Mouse (Mus musculus) kidney, postnatal 0 days (tissue): ENCODE measurements at regions not wholly inside any gene's neighbourhood (a gene's known extent, or its start where the extent isn't known, plus 50 kb on each side); places are given as distances from the start of the nearest gene placed in this dataset.
A peak's percentile ranks its signal among the peaks of the same experiment; 100 is the strongest.

Experiments
- ATAC-seq: fragments of 200-750 bp; cut with Nextera tagmentation; replicated peaks from 2 replicates; pipeline ENCODE4 v1.8.0; 2017; ENCODE audit warnings: low read depth, moderate number of reproducible peaks, moderate TSS enrichment, moderate library complexity; ENCODE audit not compliant: low FRiP score
- DNase-seq: peaks from one replicate; pipeline ENCODE4 v3.0.0-alpha.2; 2016; ENCODE audit warnings: low spot score
- H3K27ac ChIP-seq: fragments of 300-500 bp; sonication (generic); 2 replicates; pipeline ENCODE4 v1.5.1; 2014; ENCODE audit warnings: mild to moderate bottlenecking
- H3K27me3 ChIP-seq: fragments of 300-500 bp; sonication (generic); 2 replicates; pipeline ENCODE4 v1.6.1; 2014; ENCODE audit warnings: low read length, mixed read lengths; ENCODE audit not compliant: insufficient read depth
- H3K36me3 ChIP-seq: fragments of 300-500 bp; sonication (generic); 2 replicates; pipeline ENCODE4 v1.6.1; 2014; ENCODE audit warnings: low read length, mixed read lengths; ENCODE audit not compliant: insufficient read depth
- H3K4me1 ChIP-seq: fragments of 300-500 bp; sonication (generic); replicated peaks from 2 replicates; pipeline ENCODE4 v1.6.1; 2014; ENCODE audit warnings: antibody characterized with exemption, low read length, mixed read lengths; ENCODE audit not compliant: insufficient read depth
- H3K4me2 ChIP-seq: fragments of 300-500 bp; sonication (generic); 2 replicates; pipeline ENCODE4 v1.6.1; 2014; ENCODE audit warnings: mild to moderate bottlenecking, low read length, moderate library complexity, mixed read lengths
- H3K4me3 ChIP-seq: fragments of 300-500 bp; sonication (generic); replicated peaks from 2 replicates; pipeline ENCODE4 v1.5.1; 2014; ENCODE audit warnings: low read depth, low read length
- H3K9ac ChIP-seq: fragments of 300-500 bp; sonication (generic); 2 replicates; pipeline ENCODE4 v1.6.1; 2014; ENCODE audit warnings: low read depth, low read length
- H3K9me3 ChIP-seq: fragments of 300-500 bp; sonication (generic); replicated peaks from 2 replicates; pipeline ENCODE4 v1.6.1; 2016; ENCODE audit warnings: low read length, inconsistent platforms, mixed read lengths
- CTCF ChIP-seq: IDR thresholded peaks from 2 replicates; pipeline ENCODE4 v1.5.1; 2016; ENCODE audit warnings: antibody characterized with exemption, low read depth, mild to moderate bottlenecking, moderate library complexity
- WGBS: fragments of 180-500 bp; shearing (Covaris S2); extraction: QIAGEN DNeasy Blood & Tissue Kit; methylation state at CpG from one replicate; pipeline ENCODE4 v1.1.7; 2014; 5-methylcytosine and 5-hydroxymethylcytosine counted together

DNA sequence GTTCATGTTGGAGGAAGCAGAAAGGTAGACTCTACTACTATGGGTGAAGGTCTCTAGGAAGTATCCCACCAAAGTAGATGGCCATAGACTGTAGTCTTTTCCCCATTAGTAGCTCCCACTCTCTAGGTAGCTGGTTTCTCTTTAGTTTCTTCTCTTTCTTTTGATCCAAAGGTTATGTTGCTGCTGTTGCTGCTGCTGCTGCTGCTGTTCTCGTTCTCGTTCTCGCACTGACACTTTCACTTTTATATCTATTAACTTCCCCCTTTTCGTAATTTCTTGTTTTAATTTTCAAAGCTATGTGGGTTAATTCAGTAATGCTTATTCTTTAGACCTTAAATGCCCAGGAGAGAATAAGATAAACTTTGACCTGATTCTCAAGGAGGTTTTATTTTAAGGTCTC is 58.3 kb downstream of the Tmem100 start:
- DNase-seq (no peak), ATAC-seq (no peak)
- no peak overlapping the region for H3K4me3 ChIP-seq
- no peak overlapping the region for H3K27ac ChIP-seq
- no peak for TF ChIP-seq CTCF
- no peaks in the 10 kb centered on the region for H3K4me1 ChIP-seq
- no peaks in the 10 kb centered on the region for H3K9me3 ChIP-seq
- no peak overlapping the region for H3K4me2 ChIP-seq
- H3K9ac ChIP-seq = no peak overlapping the region
- WGBS = 89% methylated on average over 4 of the region's 4 CpGs
- H3K36me3 ChIP-seq = no peaks in the 10 kb centered on the region
- no peaks in the 10 kb centered on the region for H3K27me3 ChIP-seq

DNA sequence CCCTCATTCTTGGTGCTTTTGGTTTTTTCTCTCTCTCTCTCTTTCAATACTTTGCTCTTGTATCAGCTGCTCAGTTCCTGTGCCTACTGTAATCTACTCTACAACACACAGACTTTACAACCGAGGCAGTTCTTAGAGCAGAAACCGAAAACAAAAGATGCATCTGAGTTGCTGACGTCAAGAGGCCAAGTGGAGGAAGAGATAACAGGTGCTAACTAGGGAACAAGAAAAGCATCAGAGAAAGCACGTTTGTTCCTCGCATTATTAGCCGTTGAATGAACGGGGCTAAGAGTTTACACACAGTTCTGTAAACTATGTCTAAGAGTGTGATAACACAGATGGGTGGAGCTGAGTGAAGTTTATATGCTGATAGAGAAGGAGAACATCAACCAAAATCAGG is 63.9 kb downstream of the Tmem100 start:
- Histone ChIP-seq H3K4me1 (no peaks in the 10 kb centered on the region), H3K9ac (no peak overlapping the region), H3K4me3 (no peak overlapping the region), H3K27me3 (no peaks in the 10 kb centered on the region), H3K4me2 (no peak overlapping the region), H3K9me3 (no peaks in the 10 kb centered on the region), H3K36me3 (no peaks in the 10 kb centered on the region), H3K27ac (no peak overlapping the region)
- TF ChIP-seq CTCF = no peak
- 79% methylated on average over 7 of the region's 7 CpGs for WGBS
- ATAC-seq (no peak), DNase-seq (no peak)

DNA sequence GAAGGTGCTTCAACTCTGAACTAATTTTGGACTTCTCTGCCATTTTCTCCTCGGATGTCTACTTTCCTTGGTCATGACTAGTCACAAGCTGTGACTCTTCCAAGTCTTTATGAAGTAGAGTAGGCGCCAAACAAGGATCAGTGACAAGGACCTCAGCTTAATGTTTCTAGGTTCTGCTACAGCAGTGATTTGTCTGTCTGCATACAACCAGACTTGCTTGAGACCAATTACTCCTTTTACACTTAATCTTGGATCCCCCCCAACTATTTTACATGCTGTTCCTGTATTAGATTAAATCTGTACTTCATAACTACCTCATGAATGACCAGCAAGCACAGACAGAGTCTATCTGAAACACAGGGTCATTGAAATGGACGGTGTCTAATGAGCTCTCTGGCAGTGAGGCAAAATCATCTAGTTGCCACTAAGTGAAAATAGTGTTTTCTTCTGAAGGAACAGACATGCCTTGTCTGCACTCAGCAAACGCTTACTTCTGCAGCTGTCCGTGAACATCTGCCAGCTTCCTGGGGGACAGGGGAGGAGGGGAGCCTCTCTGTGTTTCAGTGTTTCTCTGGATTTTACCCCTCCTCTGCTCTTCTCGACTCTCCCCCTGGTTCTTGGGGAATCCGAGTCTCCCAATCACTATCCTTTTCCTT is 64.7 kb downstream of the Tmem100 start:
- Histone ChIP-seq H3K4me1 (no peaks in the 10 kb centered on the region), H3K9me3 (no peaks in the 10 kb centered on the region), H3K27me3 (no peaks in the 10 kb centered on the region), H3K27ac (no peak overlapping the region), H3K4me2 (no peak overlapping the region), H3K9ac (no peak overlapping the region), H3K4me3 (no peak overlapping the region), H3K36me3 (no peaks in the 10 kb centered on the region)
- WGBS = 67% methylated on average over 7 of the region's 7 CpGs
- TF ChIP-seq CTCF = no peak
- ATAC-seq (no peak), DNase-seq (no peak)

DNA sequence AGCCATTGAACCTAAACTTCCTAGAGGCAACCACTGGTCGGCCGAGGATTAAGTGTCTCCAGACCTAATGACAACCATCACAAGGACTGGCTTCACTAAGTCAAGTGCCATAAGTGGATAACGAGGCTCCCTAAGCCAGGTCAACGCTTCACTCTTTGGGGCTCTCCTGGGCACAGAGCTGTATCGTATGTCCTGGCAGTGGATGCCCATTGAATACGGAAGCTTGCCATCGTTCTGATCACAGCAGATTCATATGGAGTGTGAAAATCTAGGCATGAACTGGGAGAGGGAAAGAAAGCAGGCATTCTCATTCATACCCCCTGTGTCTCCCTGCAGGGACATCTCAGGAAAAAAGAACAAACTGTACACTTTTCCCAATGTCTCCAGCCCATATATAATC is 68.3 kb downstream of the Tmem100 start:
- Histone ChIP-seq H3K4me3 (no peak overlapping the region), H3K36me3 (no peaks in the 10 kb centered on the region), H3K4me1 (no peaks in the 10 kb centered on the region), H3K4me2 (no peak overlapping the region), H3K27ac (no peak overlapping the region), H3K27me3 (no peaks in the 10 kb centered on the region), H3K9me3 (no peaks in the 10 kb centered on the region), H3K9ac (no peak overlapping the region)
- DNase-seq (no peak), ATAC-seq (no peak)
- 76% methylated on average over 7 of the region's 7 CpGs for WGBS
- TF ChIP-seq CTCF = no peak

DNA sequence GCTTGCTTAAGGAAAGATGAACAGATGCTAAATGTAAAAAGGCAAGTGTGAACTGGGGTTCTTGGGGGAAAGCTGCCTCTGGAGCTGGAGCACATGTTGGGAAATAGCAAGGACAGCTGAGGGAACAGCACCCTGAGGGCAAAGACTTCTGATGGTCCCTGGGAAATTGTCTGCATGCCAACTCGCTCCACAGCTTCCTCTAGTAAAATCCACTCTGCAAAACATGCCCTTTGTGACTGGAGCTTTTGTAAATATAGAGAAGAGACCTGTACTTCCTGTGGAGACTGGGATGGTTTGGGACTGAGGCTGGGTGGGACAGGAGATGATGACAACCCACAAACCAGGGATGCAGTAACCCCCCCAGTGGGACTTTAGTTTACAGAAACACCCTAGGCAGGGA is 69.0 kb downstream of the Tmem100 start:
- H3K4me3 ChIP-seq = no peak overlapping the region
- no peaks in the 10 kb centered on the region for H3K4me1 ChIP-seq
- DNase-seq (peak; percentile 18), ATAC-seq (no peak)
- 55% methylated on average over 1 of the region's 1 CpGs for WGBS
- no peaks in the 10 kb centered on the region for H3K27me3 ChIP-seq
- no peak for TF ChIP-seq CTCF
- no peak overlapping the region for H3K9ac ChIP-seq
- H3K9me3 ChIP-seq = no peaks in the 10 kb centered on the region
- no peaks in the 10 kb centered on the region for H3K36me3 ChIP-seq
- H3K27ac ChIP-seq = no peak overlapping the region
- no peak overlapping the region for H3K4me2 ChIP-seq

DNA sequence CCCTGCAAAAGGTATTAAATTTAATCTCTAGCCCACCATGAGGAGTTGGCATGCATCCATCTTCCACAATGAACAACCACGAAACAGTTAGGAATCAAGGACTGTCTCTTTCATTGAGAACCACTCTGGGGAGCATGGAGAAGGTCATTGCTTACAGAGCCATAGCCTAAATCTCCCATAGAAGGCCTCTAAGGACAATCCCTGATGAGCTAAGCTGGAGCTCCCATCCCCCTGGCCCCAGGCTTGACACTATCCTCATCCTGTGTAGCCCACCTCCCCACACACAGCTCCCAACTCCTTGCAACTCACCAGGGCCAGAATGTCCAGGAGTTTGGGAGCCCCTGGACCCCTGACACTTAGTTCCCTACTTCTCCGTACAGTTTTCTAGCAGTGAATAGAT is 70.0 kb downstream of the Tmem100 start:
- Histone ChIP-seq H3K27me3 (no peaks in the 10 kb centered on the region), H3K27ac (no peak overlapping the region), H3K4me1 (no peaks in the 10 kb centered on the region), H3K4me3 (no peak overlapping the region), H3K9me3 (no peaks in the 10 kb centered on the region), H3K9ac (no peak overlapping the region), H3K36me3 (no peaks in the 10 kb centered on the region), H3K4me2 (no peak overlapping the region)
- no peak for TF ChIP-seq CTCF
- no peak for DNase-seq
- no peak for ATAC-seq
- 72% methylated on average over 2 of the region's 2 CpGs for WGBS

DNA sequence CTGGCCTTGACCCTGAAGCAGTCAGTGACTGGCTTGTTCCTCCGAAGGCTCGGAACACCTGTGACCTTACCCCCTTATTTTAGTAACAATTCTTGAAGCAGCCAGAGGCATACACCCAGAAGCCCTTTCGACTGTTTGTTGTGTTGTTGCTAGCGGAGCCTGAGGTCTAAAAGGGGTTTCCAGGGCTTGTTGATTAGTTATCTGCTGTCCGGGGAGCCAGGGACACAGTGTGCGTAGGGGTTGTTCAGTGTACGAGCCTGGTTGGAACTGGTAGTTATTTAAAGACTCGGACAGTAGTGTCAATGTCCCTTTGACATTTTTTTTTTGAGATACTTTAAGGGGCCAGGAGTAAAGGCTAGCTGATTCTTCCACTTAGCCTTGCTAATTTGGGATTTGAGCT is 71.1 kb downstream of the Tmem100 start:
- WGBS = 69% methylated on average over 8 of the region's 8 CpGs
- no peaks in the 10 kb centered on the region for H3K4me1 ChIP-seq
- H3K4me3 ChIP-seq = no peak overlapping the region
- TF ChIP-seq CTCF = no peak
- no peaks in the 10 kb centered on the region for H3K27me3 ChIP-seq
- no peak overlapping the region for H3K27ac ChIP-seq
- no peaks in the 10 kb centered on the region for H3K9me3 ChIP-seq
- DNase-seq (no peak), ATAC-seq (no peak)
- H3K9ac ChIP-seq = no peak overlapping the region
- H3K4me2 ChIP-seq = no peak overlapping the region
- H3K36me3 ChIP-seq = no peaks in the 10 kb centered on the region
